Mouse (Mus musculus): ENCODE measurements around the gene Gm49322. TPM values are rescaled to one million over a fixed set of nuclear protein-coding genes. Genes with fewer than 3 reads are reported as not detected.

The Gm49322 gene
- polyA plus RNA-seq, 1 experiment from 2014 or later: 3.0 TPM

- peak overlapping the region; percentile 82 for H3K4me3 ChIP-seq (ENCODE audit: low read depth, low read length)
- H3K36me3 ChIP-seq (ENCODE audit: control insufficient read depth, insufficient read depth, low read length): no peaks in the 10 kb centered on the region
- no peaks in the 10 kb centered on the region for H3K9me3 ChIP-seq (ENCODE audit: control insufficient read depth, low read length)
- peak overlapping the region; percentile 78 for H3K9ac ChIP-seq (ENCODE audit: low read length)
- peaks cover 15% of the 10 kb centered on the region for H3K4me1 ChIP-seq (replicated peaks; ENCODE audit: control insufficient read depth, insufficient read depth, low read length)
- under 1% methylated on average over 64 of the region's 64 CpGs for WGBS
- peak; percentile 94 for ATAC-seq (replicated peaks; ENCODE audit: low FRiP score, low TSS enrichment, low read depth)
- no peaks in the 10 kb centered on the region for H3K27me3 ChIP-seq (replicated peaks; ENCODE audit: control insufficient read depth, insufficient read depth, low read length)
- DNase-seq (ENCODE audit: low spot score): peak; percentile 100
- H3K4me2 ChIP-seq (ENCODE audit: low read length): peak overlapping the region; percentile 86
- H3K27ac ChIP-seq (ENCODE audit: low read depth): peak overlapping the region; percentile 95
Observed at GRCm38 (mm10) chr10:80621940-80622660, 16.3 kb downstream of the Gm49322 start.

GRCm38 (mm10) chr10:80622661-80623456, 17.0 kb downstream of the Gm49322 start, which contains the start of gene Csnk1g2:
Gene Csnk1g2, plus strand, starts transcription at chr10:80622838.
- peak within 1 kb of the TSS; percentile 95 for H3K27ac ChIP-seq (ENCODE audit: low read depth)
- H3K4me1 ChIP-seq (replicated peaks; ENCODE audit: control insufficient read depth, insufficient read depth, low read length): peaks cover 22% of the 10 kb centered on the region
- H3K36me3 ChIP-seq (ENCODE audit: control insufficient read depth, insufficient read depth, low read length): no peaks in the 10 kb centered on the region
- WGBS: under 1% methylated on average over 85 of the region's 85 CpGs
- H3K9me3 ChIP-seq (ENCODE audit: control insufficient read depth, low read length): no peaks in the 10 kb centered on the region
- no peaks in the 10 kb centered on the region for H3K27me3 ChIP-seq (replicated peaks; ENCODE audit: control insufficient read depth, insufficient read depth, low read length)
- H3K9ac ChIP-seq (ENCODE audit: low read length): peak within 1 kb of the TSS; percentile 78
- peak within 1 kb of the TSS; percentile 98 for H3K4me2 ChIP-seq (ENCODE audit: low read length)
- peak; percentile 29 for ATAC-seq (replicated peaks; ENCODE audit: low FRiP score, low TSS enrichment, low read depth)
- no peak for DNase-seq (ENCODE audit: low spot score)
- peak within 1 kb of the TSS; percentile 82 for H3K4me3 ChIP-seq (ENCODE audit: low read depth, low read length)

DNA sequence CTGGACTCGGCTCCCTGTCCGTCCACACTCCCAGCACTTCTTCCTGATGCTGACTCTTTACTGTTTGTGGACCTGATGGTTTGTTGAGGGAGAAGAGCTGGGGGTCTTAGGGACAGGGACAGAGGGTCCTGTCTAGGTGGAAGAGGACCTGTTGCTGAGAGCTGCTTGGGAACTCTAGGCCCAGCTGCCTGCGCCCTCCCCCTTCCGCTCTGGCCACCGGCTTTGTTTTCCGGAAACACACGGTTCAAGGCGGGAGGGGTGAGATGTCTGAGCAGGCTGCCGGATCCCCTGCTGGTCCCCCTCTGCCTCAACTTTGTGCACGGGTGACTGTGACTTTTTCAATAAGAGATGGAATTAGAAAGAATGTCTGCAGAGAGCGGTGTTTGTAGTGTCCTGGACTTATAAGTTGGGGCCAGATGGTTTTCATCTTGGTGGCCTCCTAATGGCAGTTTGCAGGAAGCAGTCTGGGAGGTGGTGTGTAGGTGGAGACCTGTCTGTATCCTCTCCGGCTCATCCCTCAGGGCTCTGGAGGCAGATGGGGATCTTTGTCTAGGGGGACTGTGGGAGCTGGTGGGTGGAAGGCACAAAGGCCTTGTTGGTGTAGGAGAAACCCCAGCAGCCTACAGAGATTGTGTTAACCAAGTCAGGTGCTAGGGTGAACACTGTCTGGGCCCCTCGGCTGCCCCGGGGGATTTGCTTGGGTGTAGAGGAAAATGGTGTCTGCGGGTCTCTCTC, 17.8 kb downstream of the Gm49322 start:
- ATAC-seq (replicated peaks; ENCODE audit: low FRiP score, low TSS enrichment, low read depth): no peak
- H3K4me2 ChIP-seq (ENCODE audit: low read length): peak overlapping the region; percentile 98
- H3K27ac ChIP-seq (ENCODE audit: low read depth): peak overlapping the region; percentile 95
- 11% methylated on average over 15 of the region's 15 CpGs for WGBS
- H3K36me3 ChIP-seq (ENCODE audit: control insufficient read depth, insufficient read depth, low read length): no peaks in the 10 kb centered on the region
- H3K4me3 ChIP-seq (ENCODE audit: low read depth, low read length): peak overlapping the region; percentile 82
- no peaks in the 10 kb centered on the region for H3K27me3 ChIP-seq (replicated peaks; ENCODE audit: control insufficient read depth, insufficient read depth, low read length)
- H3K9ac ChIP-seq (ENCODE audit: low read length): peak overlapping the region; percentile 78
- H3K4me1 ChIP-seq (replicated peaks; ENCODE audit: control insufficient read depth, insufficient read depth, low read length): peaks cover 23% of the 10 kb centered on the region
- peak; percentile 78 for DNase-seq (ENCODE audit: low spot score)
- H3K9me3 ChIP-seq (ENCODE audit: control insufficient read depth, low read length): no peaks in the 10 kb centered on the region

GRCm38 (mm10) chr10:80625764-80626163, 19.9 kb downstream of the Gm49322 start:
- DNase-seq (ENCODE audit: low spot score): no peak
- peaks cover 23% of the 10 kb centered on the region for H3K4me1 ChIP-seq (replicated peaks; ENCODE audit: control insufficient read depth, insufficient read depth, low read length)
- no peak for ATAC-seq (replicated peaks; ENCODE audit: low FRiP score, low TSS enrichment, low read depth)
- no peak overlapping the region for H3K4me3 ChIP-seq (ENCODE audit: low read depth, low read length)
- H3K36me3 ChIP-seq (ENCODE audit: control insufficient read depth, insufficient read depth, low read length): 0 out of 2 replicates have a peak, but pooled peaks cover 5% of the 10 kb centered on the region
- H3K9me3 ChIP-seq (ENCODE audit: control insufficient read depth, low read length): no peaks in the 10 kb centered on the region
- no peak overlapping the region for H3K4me2 ChIP-seq (ENCODE audit: low read length)
- no peak overlapping the region for H3K9ac ChIP-seq (ENCODE audit: low read length)
- no peaks in the 10 kb centered on the region for H3K27me3 ChIP-seq (replicated peaks; ENCODE audit: control insufficient read depth, insufficient read depth, low read length)
- 89% methylated on average over 4 of the region's 4 CpGs for WGBS
- H3K27ac ChIP-seq (ENCODE audit: low read depth): no peak overlapping the region

- DNase-seq (ENCODE audit: low spot score) (no peak), ATAC-seq (replicated peaks; ENCODE audit: low FRiP score, low TSS enrichment, low read depth) (peak; percentile 47)
- Histone ChIP-seq H3K4me2 (ENCODE audit: low read length) (no peak overlapping the region), H3K36me3 (ENCODE audit: control insufficient read depth, insufficient read depth, low read length) (0 out of 2 replicates have a peak, but pooled peaks cover 14% of the 10 kb centered on the region), H3K27me3 (replicated peaks; ENCODE audit: control insufficient read depth, insufficient read depth, low read length) (no peaks in the 10 kb centered on the region), H3K27ac (ENCODE audit: low read depth) (peak overlapping the region; percentile 47; the same call in 1 of the 2 replicates), H3K9ac (ENCODE audit: low read length) (no peak overlapping the region), H3K4me1 (replicated peaks; ENCODE audit: control insufficient read depth, insufficient read depth, low read length) (peaks cover 19% of the 10 kb centered on the region), H3K9me3 (ENCODE audit: control insufficient read depth, low read length) (no peaks in the 10 kb centered on the region), H3K4me3 (ENCODE audit: low read depth, low read length) (no peak overlapping the region)
- WGBS: 16% methylated on average over 2 of the region's 2 CpGs
Observed at GRCm38 (mm10) chr10:80627685-80628084, 21.9 kb downstream of the Gm49322 start.

DNA sequence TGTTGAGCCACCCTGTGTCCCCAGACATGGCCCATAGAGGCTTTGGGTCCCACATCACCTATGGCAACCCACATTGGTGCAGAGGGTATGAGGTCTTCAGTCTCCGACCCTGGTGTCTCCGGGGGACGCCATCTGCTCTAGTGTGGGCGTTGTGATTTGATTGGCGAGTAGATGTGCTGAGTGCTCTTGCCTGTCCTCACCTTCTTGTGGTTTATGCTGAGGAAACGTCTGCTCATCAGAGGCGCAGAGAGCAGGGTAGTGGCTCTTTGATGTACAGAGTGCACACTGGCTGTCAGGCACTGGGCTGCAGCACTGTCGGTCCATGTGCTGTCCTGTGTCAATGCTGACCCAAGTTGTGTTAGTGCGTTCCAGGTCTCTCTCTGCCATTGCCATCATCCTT, 23.1 kb downstream of the Gm49322 start:
- 84% methylated on average over 9 of the region's 9 CpGs for WGBS
- H3K27ac ChIP-seq (ENCODE audit: low read depth): no peak overlapping the region
- peaks cover 17% of the 10 kb centered on the region for H3K4me1 ChIP-seq (replicated peaks; ENCODE audit: control insufficient read depth, insufficient read depth, low read length)
- ATAC-seq (replicated peaks; ENCODE audit: low FRiP score, low TSS enrichment, low read depth): no peak
- DNase-seq (ENCODE audit: low spot score): no peak
- no peak overlapping the region for H3K4me3 ChIP-seq (ENCODE audit: low read depth, low read length)
- H3K4me2 ChIP-seq (ENCODE audit: low read length): no peak overlapping the region
- H3K9ac ChIP-seq (ENCODE audit: low read length): no peak overlapping the region
- H3K36me3 ChIP-seq (ENCODE audit: control insufficient read depth, insufficient read depth, low read length): peaks cover 16% of the 10 kb centered on the region; the same call in 1 of the 2 replicates
- no peaks in the 10 kb centered on the region for H3K27me3 ChIP-seq (replicated peaks; ENCODE audit: control insufficient read depth, insufficient read depth, low read length)
- no peaks in the 10 kb centered on the region for H3K9me3 ChIP-seq (ENCODE audit: control insufficient read depth, low read length)

DNA sequence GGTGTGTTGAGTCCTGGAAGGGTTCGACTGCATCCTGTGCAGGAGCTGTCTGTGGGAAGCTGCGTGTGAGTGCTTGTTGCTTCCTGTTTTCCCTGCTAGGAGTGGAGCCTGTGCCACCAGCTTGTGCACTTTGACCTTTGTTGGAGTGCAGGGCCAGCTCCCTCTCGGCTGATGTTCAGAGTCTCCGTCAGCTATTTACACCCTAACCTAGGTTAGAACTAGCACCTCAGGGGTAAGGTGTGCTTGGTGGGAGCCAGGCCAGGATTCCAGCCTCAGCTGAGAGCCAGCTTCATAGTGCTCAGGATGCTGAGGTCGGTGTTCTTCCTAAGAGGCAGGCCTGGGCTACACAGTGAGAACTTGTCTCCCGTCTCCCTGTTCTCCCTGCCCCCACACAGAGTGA, 29.5 kb downstream of the Gm49322 start:
- DNase-seq (ENCODE audit: low spot score) (no peak), ATAC-seq (replicated peaks; ENCODE audit: low FRiP score, low TSS enrichment, low read depth) (no peak)
- Histone ChIP-seq H3K27me3 (replicated peaks; ENCODE audit: control insufficient read depth, insufficient read depth, low read length) (no peaks in the 10 kb centered on the region), H3K4me3 (ENCODE audit: low read depth, low read length) (no peak overlapping the region), H3K4me1 (replicated peaks; ENCODE audit: control insufficient read depth, insufficient read depth, low read length) (no peaks in the 10 kb centered on the region), H3K27ac (ENCODE audit: low read depth) (no peak overlapping the region), H3K36me3 (ENCODE audit: control insufficient read depth, insufficient read depth, low read length) (peaks cover 76% of the 10 kb centered on the region), H3K4me2 (ENCODE audit: low read length) (no peak overlapping the region), H3K9ac (ENCODE audit: low read length) (no peak overlapping the region), H3K9me3 (ENCODE audit: control insufficient read depth, low read length) (no peaks in the 10 kb centered on the region)
- 73% methylated on average over 6 of the region's 6 CpGs for WGBS

DNA sequence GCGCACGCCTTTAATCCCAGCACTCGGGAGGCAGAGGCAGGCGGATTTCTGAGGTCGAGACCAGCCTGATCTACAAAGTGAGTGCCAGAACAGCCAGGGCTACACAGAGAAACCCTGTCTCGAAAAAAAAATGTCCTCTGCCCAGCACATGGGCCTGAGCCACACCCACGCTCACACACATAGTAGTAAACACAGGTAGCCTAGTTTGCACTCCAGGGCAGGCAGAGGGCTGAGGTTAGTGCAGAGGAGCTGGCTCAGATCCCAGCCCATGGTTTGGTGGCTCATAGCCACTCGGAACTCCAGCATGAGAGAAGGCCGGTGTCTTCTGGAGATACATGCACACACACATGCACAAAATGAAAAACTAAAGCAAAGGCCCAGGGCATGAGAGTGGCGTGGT, 41.1 kb downstream of the Gm49322 start:
- WGBS: 90% methylated on average over 10 of the region's 10 CpGs
- H3K9ac ChIP-seq (ENCODE audit: low read length): no peak overlapping the region
- H3K4me1 ChIP-seq (replicated peaks; ENCODE audit: control insufficient read depth, insufficient read depth, low read length): no peaks in the 10 kb centered on the region
- peaks cover 63% of the 10 kb centered on the region for H3K36me3 ChIP-seq (ENCODE audit: control insufficient read depth, insufficient read depth, low read length)
- no peak overlapping the region for H3K27ac ChIP-seq (ENCODE audit: low read depth)
- DNase-seq (ENCODE audit: low spot score): no peak
- no peaks in the 10 kb centered on the region for H3K9me3 ChIP-seq (ENCODE audit: control insufficient read depth, low read length)
- no peak overlapping the region for H3K4me3 ChIP-seq (ENCODE audit: low read depth, low read length)
- no peak overlapping the region for H3K4me2 ChIP-seq (ENCODE audit: low read length)
- H3K27me3 ChIP-seq (replicated peaks; ENCODE audit: control insufficient read depth, insufficient read depth, low read length): no peaks in the 10 kb centered on the region
- ATAC-seq (replicated peaks; ENCODE audit: low FRiP score, low TSS enrichment, low read depth): no peak
